Mouse (Mus musculus): ENCODE results near the gene Metap1d.

Gene Metap1d

DNA sequence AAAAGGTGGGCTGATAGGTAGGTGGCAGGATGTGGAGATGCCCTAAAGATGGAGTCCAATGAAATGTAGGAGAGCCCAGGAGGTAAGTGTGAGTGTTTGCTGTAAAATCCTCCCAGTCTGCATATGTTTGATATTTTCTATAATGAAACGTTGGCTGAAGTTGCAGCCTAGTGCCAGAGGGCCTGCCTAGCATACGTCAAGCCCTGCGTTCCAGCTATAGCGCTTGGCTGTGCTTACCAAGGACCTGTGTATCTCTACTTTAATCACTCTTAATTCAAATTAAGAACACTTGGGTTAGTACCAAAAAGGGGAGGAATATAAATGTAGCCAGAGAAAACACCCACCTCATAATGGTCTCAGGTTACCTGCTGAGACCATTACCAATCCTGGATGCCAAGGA is 22.7 kb downstream of the Metap1d start:
- DNase-seq = no peak

DNA sequence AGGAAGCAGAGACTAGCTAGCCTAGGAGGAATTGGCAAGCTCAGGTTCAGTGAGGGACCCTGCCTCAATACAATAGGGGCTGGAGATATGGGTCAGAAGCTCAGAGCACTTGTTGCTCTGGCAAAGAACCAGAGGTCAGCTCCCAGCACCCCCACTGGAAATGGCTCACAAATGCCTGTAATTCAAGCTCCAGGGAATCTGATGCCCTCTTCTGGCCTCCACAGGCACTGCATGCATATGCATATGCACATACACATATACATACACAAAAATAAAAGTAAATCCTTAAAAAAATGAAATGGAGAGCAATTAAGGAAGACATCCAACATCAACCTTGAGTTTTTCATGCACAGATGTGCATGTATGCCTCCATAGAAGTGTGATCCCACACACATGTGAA is 24.7 kb downstream of the Metap1d start:
- no peak for DNase-seq

DNA sequence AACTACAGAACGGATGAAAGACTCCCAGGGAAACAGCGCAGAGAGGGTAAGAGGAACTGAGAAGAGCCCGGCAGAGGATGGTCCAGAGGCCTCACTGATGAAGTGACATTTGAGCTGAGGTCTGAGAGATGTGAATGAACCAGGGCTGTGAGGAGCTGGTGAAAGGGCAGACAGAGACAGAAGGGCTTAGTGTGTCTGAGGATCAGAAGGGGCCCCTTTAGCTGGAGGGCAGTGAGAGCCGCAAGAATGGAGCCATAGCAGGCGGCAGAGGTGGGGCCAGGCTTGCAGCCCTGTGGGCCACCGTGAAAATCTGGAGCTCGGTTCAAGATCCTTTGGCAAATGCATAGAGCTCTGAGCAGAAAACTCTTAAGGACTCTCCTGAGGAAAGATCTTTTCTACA is 26.8 kb downstream of the Metap1d start:
- DNase-seq = no peak

DNA sequence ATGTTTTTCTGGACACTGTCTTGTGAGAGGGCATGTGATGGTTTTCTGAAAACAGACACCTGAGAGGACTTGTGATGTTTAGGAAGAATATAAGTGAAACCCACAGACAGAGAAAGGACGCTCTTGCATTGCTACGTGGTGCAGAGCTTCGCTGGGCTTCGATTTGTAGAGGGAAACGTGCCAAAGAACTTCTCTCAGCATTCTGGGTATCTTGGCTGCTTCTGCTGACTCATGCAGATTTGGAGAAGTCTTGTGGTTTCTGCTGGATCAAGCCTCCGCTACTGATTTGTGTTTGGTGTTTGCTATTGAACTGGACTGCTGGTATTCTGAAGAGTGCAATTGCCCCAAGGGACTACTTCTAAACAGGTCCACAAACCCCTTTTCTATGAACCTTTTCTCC is 28.7 kb downstream of the Metap1d start:
- no peak for DNase-seq

DNA sequence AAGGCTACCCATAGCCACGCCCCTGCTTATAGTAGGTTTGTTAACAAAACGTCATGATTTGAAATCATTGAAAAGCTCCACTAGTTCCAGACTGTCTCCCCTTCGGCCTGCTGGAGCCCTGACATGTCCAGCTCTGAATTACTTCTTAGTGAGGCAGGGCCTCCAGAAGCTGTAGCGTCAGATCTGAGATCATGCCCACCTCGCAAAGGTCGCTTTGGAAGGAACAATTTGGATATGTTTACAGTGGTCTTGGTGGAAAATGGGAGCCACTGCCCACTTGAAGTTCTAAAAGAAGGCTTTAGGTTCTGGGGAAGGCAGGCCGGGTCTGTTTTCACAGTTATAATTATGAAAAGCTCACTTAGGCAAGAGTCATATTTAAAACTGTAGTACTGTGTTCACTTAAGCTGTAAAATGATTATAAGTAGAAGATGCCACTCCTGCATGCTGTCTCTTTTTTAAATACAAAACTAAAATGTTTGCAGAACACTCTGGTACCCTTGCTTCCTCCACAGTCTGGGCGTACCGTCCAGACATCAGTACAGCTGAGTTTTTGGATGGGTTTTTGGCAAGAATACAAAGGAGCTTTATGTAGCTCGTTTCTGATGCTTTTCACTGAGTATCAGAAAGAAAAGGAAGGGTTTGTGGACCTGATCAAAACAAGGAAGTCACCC is 30.1 kb downstream of the Metap1d start:
- DNase-seq = no peak

DNA sequence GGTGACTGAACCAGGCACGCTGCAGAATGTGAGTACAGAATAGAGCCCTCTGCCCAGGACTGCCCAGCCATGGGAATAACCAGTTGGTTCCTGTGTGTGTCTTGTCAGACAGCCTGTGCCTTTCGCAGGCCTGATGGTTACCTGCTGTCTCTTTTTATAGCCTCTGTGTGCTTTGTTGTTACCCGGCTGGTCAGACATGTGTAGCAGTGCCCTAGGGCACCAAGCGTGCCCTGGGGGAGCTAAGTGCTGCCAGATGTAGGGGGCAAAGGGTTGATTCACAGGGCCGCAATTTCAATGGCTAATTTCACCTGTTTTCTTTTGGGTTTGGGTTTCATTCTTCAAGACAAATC is 30.6 kb downstream of the Metap1d start:
- no peak for DNase-seq

DNA sequence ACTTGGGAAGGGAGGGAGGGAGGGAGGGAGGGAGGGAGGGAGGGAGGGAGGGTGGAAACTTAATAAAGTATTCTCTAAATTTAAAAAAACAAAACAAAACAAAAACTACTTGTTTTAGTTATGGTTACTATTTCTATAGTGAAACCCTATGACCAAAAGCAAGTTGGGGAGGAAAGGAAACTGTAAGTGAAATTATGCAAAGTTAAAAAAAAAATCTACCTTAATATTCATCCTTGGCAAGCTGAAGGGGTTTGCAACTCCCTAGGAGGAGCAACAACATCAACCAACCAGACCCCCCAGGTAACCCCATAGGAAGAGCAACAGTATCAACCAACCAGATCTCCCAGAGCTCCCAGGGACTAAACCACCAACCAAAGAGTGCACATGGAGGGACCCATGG is 38.2 kb downstream of the Metap1d start:
- DNase-seq = no peak

DNA sequence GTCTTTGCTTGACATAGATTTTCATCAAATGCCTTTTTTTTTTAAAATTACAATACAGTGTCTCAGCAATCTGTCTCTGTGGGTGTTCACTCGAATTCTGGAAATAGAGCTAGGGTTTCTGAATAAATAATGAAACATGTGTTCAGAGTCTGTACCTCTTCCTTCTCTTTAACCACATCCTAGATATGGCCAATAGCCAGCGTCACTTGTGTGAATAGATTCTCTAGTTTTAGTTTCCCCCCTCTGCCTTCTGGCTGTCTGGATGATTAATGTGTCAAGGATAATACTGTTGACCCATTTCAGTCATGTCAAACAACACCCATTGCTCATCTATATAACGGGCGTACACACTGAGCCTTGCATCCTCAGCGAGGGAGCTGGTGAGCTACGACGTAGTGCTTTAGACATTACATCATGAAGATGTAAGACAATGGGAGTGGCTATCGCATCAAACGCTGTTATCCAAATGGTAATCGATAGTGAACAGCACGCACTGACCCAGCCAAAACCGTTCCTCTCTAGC is 40.1 kb downstream of the Metap1d start:
- no peak for DNase-seq

DNA sequence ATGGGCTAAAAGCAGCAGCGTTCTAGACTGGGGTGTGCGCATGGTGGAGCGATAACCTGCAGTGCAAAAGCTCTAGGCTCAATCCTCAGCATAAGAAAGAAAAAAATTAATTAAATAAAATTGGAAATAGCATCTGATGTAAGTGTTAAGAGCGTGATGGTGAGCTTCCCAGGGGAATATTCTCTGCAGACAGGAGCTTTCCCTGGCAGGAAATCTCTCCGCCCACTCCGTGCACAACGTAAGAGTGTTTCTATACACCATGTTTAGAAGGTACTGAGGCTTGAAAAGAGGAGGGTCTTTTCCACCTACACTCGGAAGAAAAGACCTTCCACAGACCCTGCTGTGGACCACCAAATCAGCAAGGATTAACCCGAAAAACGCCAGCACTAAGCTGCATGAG is 41.4 kb downstream of the Metap1d start:
- no peak for DNase-seq

DNA sequence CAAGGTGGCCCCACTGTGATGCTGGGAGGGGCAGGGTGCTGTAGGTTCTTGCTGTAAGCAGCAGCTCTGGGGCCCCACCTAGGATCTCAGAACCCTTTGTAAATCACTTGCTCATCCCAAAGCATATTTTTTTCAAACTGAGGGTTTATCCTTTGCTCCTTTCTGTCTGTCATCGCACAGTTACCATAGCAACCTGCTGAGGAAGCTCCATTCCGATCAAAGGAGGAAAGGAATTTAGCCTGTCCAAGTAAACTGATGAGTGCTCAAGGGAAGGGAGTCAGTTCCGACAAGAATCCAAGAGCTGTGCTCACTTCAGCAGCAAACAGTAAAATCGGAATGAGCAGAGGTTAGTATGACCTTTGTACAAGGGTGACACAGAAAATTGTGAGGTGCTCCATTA is 41.9 kb downstream of the Metap1d start:
- DNase-seq = no peak

DNA sequence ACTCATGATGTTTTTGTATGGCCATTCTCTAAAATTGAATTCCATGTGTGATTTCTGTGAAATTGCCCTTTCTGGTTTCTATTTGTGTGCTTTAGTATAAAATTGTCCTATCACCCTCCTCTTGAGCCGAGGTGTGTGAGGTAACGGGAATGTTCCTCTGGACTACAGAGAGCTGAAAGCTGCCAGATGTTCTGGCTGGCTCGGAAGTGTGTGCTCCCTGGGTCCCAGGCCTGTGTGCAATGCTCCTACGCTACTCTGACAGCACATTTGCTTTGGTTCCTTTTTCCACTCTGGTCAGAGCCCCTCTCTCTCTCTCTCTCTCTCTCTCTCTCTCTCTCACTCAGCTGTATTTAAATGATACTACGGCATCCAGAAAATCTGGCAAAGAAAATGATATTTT is 44.1 kb downstream of the Metap1d start:
- no peak for DNase-seq

DNA sequence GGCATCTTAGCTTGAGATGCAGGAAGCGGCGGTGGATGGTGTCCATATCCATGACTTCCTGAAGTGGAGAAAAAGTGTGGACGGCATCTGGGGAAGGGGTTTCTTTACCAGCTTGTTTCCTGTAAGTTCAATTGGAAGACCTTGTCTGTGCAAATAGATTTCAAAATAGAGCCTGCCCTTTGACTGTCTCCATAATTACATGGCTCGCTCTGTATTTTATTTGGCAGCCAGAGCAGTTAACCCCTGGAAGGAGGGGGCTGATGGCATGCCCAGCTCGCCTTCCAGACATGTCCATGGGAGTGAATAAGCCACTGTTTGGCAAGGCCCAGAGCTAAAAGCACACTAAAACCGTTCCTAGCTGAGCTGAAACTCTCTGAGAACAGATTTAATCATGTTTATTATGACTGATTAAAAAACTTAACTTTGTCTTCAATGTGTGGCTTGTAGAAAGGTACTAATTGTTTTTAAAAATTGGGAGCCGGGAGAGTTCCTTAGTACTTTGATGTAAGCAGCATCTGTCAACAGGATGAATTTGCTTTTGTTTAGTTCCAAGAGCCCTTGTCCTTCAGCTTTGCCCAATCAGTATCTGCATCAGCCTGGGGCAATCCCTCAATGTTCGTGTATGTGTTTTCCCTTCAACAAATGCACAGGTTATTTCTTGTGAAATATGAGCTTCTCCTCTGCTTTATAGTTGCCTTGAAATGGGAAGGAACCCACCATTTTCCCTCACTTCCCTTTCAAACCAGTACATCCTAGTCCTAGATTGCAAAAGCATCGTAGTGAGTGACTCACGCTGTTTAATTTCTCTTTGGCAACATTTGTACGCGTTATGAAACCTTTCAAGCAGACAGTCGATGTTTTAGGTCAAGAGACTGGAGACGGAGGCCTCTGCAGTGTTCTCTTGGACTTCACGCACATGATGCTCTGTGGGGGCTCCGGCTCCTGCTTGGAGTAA is 46.5 kb downstream of the Metap1d start:
- DNase-seq = no peak

DNA sequence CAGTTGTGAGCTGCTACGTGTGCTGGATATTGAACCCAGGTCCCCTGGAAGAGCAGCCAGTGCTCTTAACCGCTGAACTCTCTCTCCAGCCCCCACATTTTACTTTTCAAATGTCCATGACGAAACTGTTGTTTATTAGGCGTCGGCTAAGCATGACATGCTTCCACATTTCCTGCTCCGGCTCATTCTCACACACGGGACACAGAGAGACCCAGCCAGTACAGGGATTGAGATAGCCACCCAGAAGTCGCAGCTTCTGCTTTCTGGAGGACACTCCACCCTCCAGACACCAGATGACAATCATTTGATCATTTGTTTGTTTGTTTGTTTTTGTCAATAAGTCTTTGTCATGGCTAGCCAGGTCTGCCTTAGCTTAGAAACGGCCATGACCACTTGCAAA is 51.8 kb downstream of the Metap1d start:
- DNase-seq = no peak

DNA sequence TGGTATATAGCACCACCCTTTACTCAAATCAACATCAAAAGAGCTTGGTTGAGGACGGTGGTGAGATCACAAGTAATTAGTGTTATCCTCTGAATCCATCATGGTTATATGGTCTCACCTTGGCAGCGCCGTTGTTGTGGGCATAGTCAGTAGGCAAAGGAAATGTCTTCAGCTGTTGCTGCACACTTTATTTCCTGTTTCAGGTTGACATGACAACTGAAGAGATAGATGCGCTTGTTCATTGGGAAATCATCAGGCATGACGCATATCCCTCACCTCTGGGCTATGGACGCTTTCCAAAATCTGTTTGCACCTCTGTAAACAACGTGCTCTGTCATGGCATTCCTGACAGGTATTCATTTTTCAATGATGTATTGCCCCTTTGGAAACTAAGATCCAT is 58.1 kb downstream of the Metap1d start:
- DNase-seq = no peak

DNA sequence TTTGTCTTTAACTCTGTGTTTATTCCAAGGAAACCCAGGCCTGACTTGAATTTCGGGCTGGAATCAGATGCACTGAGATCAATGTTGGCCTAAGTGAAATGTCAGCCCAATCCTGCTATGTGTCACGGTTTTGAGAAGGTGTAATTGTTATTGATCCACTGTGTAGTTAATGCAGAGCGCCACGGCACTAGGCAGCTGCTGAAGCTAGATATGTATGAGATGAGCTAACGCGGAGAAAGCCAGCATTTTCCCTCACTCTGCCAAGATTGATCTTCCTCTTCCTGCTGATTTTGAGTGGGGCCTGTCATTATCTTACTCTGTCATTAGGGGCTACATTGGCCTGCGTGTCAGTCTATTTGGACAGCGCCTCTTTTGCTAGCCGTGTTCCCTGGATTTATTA is 59.2 kb downstream of the Metap1d start:
- no peak for DNase-seq

DNA sequence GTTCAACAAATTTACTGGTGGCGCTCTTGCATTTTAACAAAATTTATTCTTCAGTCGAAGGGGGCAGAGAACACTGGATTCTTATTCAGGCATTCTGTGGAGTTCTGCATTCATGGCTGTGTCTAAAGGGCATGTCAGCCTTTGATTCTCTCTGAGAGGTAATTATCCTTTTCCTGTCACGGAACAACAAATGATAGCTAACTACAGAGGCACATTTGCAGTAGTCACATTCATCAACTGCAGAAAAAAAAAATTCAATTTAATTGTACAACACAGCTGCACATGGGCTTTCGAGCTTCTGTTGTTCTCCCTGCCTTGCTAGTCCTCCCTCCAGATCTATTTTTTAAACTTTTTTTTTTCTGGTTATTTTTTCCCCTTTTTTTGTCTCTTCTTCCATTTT is 63.9 kb downstream of the Metap1d start:
- DNase-seq = no peak

DNA sequence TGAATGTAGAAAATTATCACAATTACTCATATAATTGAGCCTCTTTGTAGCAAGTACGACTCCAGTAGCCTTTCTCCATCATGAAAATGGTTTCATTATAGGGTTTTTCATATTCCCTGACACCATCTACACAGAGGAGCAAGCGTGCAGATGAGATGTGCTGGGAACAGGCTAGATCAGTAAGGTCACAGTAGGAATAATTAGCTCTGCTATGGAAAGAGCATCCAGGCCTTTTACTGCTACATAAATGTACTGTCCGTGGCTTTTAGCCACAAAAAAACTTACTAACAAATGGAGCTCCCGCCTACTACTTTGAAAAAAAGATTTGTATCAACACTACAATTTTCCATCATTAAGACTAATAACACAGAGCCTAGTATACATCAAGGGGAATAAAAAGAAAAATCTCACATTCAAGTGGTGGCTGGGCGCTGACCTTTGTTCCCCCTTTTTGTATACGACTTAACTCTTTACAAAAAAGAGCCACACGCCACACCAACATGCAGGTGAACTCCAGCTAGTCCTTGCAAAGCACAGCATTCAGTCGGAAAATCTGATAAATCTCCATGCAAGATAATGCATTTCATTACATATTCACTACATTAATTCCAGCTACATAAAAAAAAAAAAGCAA is 64.5 kb downstream of the Metap1d start:
- no peak for DNase-seq

DNA sequence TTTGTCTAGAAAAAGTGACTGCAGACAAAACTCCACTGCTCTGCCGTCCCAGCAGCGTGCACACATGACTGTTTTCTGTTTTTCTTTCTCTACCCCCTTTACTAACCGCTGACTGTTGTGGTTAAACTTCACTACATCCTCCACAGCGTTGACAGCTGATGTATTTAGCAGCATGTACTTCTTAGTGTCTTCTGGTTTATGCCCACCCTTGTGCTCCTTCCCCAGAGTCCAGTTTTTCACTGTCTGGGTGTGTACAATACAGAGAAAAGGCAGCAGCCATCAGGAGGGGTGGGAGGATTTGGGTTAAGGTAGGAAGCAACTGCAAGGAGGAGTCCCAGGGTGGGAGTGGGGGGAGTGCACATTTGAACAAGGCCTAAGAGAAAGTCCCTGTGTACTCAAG is 69.8 kb downstream of the Metap1d start:
- no peak for DNase-seq

DNA sequence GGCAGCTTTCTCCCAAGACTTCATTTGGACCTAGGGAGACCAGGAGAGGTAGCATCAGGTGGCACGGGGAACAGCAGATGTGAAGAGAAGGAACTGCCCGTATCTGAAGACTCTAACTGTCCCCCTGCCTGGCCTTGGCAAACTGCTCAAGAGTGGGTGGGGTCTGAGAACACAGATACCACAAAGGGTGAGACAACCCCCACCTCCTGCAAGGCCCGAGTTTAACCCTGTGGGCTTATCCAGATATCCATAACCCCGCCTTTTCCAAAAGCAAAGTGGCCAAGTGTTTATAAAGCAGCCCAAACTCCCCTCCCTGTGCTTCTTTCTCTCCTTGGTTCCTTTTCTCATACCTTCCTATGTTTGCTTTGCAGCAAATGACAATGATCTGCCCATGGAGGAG is 70.4 kb downstream of the Metap1d start:
- no peak for DNase-seq

DNA sequence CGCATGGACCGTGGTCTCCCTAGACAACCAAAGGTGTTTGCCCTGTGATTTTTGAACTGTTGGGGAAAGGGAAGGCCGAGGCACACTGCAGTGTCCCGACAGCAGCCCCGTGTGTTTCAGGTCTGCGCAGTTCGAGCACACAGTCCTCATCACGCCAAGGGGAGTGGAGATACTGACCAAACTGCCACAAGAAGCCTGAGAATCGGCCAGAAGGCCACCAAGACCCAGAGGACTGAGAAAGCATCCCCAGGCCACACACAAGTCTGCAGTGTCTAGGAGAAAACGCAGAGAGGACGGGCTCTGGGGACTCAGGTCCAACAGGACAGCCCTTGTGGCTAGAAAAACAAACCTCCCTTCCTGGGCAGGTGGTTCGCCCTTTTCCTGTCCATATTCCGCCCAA is 71.7 kb downstream of the Metap1d start:
- DNase-seq = no peak

DNA sequence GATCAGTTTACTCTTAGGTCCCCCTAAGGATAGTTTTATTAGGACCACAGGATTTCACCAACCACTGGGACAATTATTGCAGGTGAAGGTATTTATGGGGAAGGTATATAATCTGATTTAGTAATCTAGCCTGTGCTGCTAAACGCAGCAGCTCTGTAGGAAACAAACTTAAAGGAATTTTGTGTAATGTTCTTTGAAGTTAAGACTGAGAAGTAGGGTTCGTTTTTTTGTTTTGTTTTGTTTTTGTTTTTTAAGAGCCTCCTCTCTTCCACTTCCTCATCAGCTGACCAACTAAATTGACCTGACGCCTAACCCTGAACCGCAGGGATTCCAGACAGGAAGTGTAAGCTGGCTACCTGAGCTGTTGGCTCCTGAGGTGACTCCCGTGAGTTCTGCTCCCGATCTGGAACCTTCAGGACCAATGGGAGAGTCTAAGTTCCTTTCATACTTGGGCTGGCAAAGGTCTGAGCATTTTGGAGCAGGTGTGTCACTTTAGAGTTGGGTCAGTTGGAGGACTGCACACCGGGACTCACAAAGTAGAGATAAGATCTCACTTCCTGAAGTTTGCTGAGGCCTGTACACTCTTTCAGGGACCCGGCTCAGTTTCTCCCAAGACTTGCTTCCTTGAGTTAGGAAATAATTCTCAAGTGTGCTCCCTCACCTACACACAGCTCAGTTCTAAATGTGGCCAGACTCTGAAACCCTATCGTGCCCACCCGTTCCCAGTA is 73.7 kb downstream of the Metap1d start:
- no peak for DNase-seq

DNA sequence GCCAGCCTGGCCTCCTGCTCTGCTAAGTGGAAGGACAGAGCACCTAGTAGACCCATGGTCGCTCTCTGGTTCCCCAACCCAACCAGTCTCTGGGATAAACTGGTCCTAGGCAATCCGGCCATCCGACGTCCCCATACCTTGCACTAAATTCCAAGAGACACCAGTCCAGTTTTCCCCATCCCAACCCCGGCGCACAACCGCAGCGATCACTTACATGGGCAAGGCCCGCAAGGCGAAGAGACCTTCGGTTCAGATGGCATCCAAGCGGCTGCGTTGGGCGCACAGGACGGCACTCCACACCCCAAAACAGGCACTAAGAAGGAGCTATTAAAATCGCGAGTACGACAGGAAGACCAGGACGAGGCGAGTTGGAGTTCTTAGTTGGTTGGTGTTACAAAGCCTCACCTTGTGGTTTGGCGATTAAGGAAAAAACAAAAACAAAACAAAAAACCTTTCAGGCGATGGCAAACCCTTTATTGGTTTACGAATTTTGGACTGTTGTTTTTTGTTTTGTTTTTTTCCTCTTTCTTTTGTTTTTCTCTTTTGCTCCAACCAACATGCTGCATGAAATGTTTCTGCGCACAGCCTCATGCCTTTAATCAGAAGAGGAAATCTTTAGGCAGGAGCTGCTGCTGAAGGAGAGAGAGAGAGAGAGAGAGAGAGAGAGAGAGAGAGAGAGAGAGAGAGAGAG is 74.4 kb downstream of the Metap1d start:
- no peak for DNase-seq
